Mouse (Mus musculus) Muller cell, postnatal 12 days (primary cell): ENCODE data around the gene Pramef17.
"Not testable (repeated sequence)": the region's sequence is repeated elsewhere in the genome, so short reads cannot be mapped to it uniquely, and the experiment has no call there.

Experiments
- DNase-seq: peaks from one replicate; pipeline ENCODE4 v3.0.0-alpha.2; 2015; ENCODE audit errors: inconsistent ontology term

The Pramef17 gene

GRCm38 (mm10) chr4:143994269-143994668 is at the start of gene Pramef17:
TSS of gene Pramef17 (minus strand) at chr4:143994369.
- DNase-seq = not testable (repeated sequence)

- DNase-seq = not testable (repeated sequence)
Measured at GRCm38 (mm10) chr4:143988126-143988525, 6.0 kb downstream of the Pramef17 start.

GRCm38 (mm10) chr4:143987475-143987941 is 6.7 kb downstream of the Pramef17 start:
- not testable (repeated sequence) for DNase-seq

GRCm38 (mm10) chr4:143985733-143986132 is 8.4 kb downstream of the Pramef17 start:
- DNase-seq = not testable (repeated sequence)

- not testable (repeated sequence) for DNase-seq
Measured at GRCm38 (mm10) chr4:143985165-143985564, 9.0 kb downstream of the Pramef17 start.

- not testable (repeated sequence) for DNase-seq
Measured at GRCm38 (mm10) chr4:143983446-143983845, 10.7 kb downstream of the Pramef17 start.

GRCm38 (mm10) chr4:143966850-143967249 is 27.3 kb downstream of the Pramef17 start, which contains the start of gene Gm13101:
TSS of gene Gm13101 (minus strand) at chr4:143966950.
- DNase-seq = not testable (repeated sequence)

- not testable (repeated sequence) for DNase-seq
Measured at GRCm38 (mm10) chr4:143950916-143951315, 43.3 kb downstream of the Pramef17 start, which contains the start of gene Pramef25. TSS of gene Pramef25 (minus strand) at chr4:143951016.
